Mouse (Mus musculus): Measurements from ENCODE around the gene Olfr62. TPM values are rescaled to one million over a fixed set of nuclear protein-coding genes. Genes with fewer than 3 reads are reported as not detected.

Olfr62 gene
- not detected for polyA plus RNA-seq (2014; fragmentation: Illumina TruSeq; extraction: RNeasy Lipid Tissue Mini Kit (QIAGEN cat#74804); ENCODE audit: low read depth, low replicate concordance)

DNA sequence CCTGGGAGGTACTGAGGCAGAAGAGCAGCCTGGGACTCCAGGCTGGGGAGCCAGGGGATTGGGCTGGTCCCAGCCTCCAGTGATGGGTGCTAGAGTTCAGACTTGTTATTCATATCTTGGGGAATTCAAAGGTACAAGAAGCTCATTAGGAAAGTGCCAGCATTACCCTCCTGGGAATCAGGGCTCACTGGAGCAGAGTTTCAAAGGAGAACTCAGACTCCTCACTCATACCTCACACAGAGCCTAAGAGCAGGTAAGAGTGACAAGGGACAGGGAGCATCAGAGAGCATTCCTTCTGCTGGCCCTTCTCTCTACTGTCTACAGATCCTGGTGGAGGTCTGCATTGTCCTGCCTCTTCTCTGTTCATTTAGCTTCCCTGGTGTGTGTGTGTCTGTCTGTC, at the start of gene Olfr62:
Gene Olfr62, plus strand, starts transcription at position 301 of the 400 bp plus-strand sequence.

DNA sequence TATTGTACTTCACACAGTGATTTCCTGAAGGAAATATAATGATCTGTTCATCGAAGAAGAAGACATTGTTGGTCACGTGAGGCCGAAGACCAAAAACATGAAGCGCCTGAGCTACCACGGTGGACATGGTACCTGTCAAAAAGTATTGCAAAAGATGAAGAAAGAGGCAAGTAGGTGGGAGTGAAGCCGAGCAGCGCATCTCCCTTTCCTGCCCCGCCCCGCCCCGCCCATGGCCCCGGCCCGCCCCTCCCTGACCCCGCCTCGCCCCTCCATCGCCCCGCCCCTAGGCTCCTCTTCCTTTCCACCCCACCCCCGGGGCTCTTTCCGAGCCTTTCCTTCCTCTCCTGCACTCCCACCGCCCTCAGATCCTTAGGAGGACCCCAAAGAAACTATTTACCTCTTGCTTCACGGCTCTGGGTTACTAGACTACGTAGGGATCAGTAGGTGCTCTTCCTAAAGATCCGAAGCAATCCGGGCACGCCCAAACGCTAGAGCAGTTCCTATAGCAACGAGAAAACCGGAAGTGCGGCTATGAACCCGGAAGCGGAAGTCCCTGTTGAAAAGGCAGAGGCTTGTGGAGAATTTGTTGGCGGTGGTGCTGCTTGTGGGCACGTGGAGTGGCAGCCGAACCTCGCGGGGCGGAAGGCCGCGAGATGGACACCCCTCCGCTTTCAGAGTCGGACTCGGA, 38.3 kb upstream of the Olfr62 start, which contains the start of the genes Cfap57 and Ebna1bp2:
Gene Cfap57, minus strand, starts transcription at position 499 of the 688 bp plus-strand sequence.
Gene Ebna1bp2, plus strand, starts transcription at position 521 of the 688 bp plus-strand sequence.

DNA sequence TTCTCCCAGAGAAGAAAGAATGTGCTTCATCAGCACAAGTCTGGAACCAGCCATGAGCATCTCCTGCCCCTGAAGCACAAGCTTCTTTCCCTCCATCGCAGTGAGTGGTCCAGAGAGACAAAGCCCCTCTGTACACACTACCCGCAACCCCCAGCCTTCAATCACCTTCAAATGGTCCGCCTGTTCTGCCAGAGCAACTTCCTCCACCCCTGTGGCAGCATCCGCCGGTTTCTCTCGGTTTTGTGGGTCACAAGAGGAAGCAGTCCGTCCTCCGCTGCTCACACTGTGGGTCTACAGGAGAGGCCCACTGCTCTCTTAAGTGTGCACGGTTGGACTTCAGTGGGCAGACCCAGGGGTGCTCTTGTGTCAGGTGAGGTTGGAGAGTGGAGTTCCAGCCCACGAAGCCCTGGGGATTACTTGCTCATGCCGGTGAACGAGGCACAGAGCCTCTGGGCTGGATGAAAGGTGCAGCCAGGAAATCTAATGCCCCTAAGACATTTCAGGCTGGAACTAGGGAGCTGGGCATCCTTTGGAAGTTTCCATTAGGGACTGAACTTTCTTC, 33.7 kb downstream of the Olfr62 start, which contains the start of gene Olfr1342:
Gene Olfr1342, minus strand, starts transcription at position 345 of the 562 bp plus-strand sequence.

DNA sequence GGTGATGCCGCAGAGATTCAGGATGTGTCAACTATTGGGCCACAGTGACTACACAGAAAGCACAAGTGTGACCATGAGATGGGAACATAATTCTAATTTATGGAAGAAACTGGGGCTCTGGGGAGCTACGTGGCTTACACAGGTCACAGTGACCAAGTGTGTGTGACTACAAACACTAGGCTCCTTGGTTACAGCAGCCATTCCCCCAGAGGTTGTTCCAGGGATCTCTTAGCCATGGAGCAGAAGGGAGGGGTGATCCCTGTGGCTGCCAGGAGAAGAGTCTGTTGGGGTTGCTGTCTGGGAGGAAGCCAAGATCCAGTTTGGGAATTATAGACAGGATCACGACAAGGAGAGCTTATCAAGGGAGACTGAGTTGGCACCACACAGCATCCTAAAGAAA, 44.5 kb downstream of the Olfr62 start, which contains the start of gene Olfr1341:
Gene Olfr1341, plus strand, starts transcription at position 301 of the 400 bp plus-strand sequence.

Other genes starting within 250 kb of the Olfr62 start
- gene Szt2, start 249.7 kb upstream of the Olfr62 start, polyA plus RNA-seq (2014; fragmentation: Illumina TruSeq; extraction: RNeasy Lipid Tissue Mini Kit (QIAGEN cat#74804); ENCODE audit: low read depth, low replicate concordance): 0.89 TPM
- 39.1 TPM for gene Med8, start 249.6 kb upstream of the Olfr62 start, polyA plus RNA-seq (2014; fragmentation: Illumina TruSeq; extraction: RNeasy Lipid Tissue Mini Kit (QIAGEN cat#74804); ENCODE audit: low read depth, low replicate concordance)
- 40.6 TPM for gene Elovl1, start 230.9 kb upstream of the Olfr62 start, polyA plus RNA-seq (2014; fragmentation: Illumina TruSeq; extraction: RNeasy Lipid Tissue Mini Kit (QIAGEN cat#74804); ENCODE audit: low read depth, low replicate concordance)
- not detected for gene Cdc20, start 221.6 kb upstream of the Olfr62 start, polyA plus RNA-seq (2014; fragmentation: Illumina TruSeq; extraction: RNeasy Lipid Tissue Mini Kit (QIAGEN cat#74804); ENCODE audit: low read depth, low replicate concordance)
- gene Mpl, start 201.4 kb upstream of the Olfr62 start, polyA plus RNA-seq (2014; fragmentation: Illumina TruSeq; extraction: RNeasy Lipid Tissue Mini Kit (QIAGEN cat#74804); ENCODE audit: low read depth, low replicate concordance): not detected
- 1.4 TPM for gene Tie1, start 168.9 kb upstream of the Olfr62 start, polyA plus RNA-seq (2014; fragmentation: Illumina TruSeq; extraction: RNeasy Lipid Tissue Mini Kit (QIAGEN cat#74804); ENCODE audit: low read depth, low replicate concordance)
- gene 2610528J11Rik, start 132.0 kb upstream of the Olfr62 start, polyA plus RNA-seq (2014; fragmentation: Illumina TruSeq; extraction: RNeasy Lipid Tissue Mini Kit (QIAGEN cat#74804); ENCODE audit: low read depth, low replicate concordance): 17.4 TPM
- 4.9 TPM for gene Tmem125, start 114.9 kb upstream of the Olfr62 start, polyA plus RNA-seq (2014; fragmentation: Illumina TruSeq; extraction: RNeasy Lipid Tissue Mini Kit (QIAGEN cat#74804); ENCODE audit: low read depth, low replicate concordance)
- not detected for gene Cfap57, start 38.2 kb upstream of the Olfr62 start, polyA plus RNA-seq (2014; fragmentation: Illumina TruSeq; extraction: RNeasy Lipid Tissue Mini Kit (QIAGEN cat#74804); ENCODE audit: low read depth, low replicate concordance)
- 21.4 TPM for gene Ebna1bp2, start 38.2 kb upstream of the Olfr62 start, polyA plus RNA-seq (2014; fragmentation: Illumina TruSeq; extraction: RNeasy Lipid Tissue Mini Kit (QIAGEN cat#74804); ENCODE audit: low read depth, low replicate concordance)
- gene Olfr1342, start 33.8 kb downstream of the Olfr62 start, polyA plus RNA-seq (2014; fragmentation: Illumina TruSeq; extraction: RNeasy Lipid Tissue Mini Kit (QIAGEN cat#74804); ENCODE audit: low read depth, low replicate concordance): not detected
- not detected for gene Olfr1341, start 44.6 kb downstream of the Olfr62 start, polyA plus RNA-seq (2014; fragmentation: Illumina TruSeq; extraction: RNeasy Lipid Tissue Mini Kit (QIAGEN cat#74804); ENCODE audit: low read depth, low replicate concordance)
- not detected for gene Olfr1340, start 61.2 kb downstream of the Olfr62 start, polyA plus RNA-seq (2014; fragmentation: Illumina TruSeq; extraction: RNeasy Lipid Tissue Mini Kit (QIAGEN cat#74804); ENCODE audit: low read depth, low replicate concordance)
- gene Olfr1339, start 73.2 kb downstream of the Olfr62 start, polyA plus RNA-seq (2014; fragmentation: Illumina TruSeq; extraction: RNeasy Lipid Tissue Mini Kit (QIAGEN cat#74804); ENCODE audit: low read depth, low replicate concordance): not detected
- gene Olfr1338, start 99.8 kb downstream of the Olfr62 start, polyA plus RNA-seq (2014; fragmentation: Illumina TruSeq; extraction: RNeasy Lipid Tissue Mini Kit (QIAGEN cat#74804); ENCODE audit: low read depth, low replicate concordance): not detected
- not detected for gene Olfr1337, start 123.6 kb downstream of the Olfr62 start, polyA plus RNA-seq (2014; fragmentation: Illumina TruSeq; extraction: RNeasy Lipid Tissue Mini Kit (QIAGEN cat#74804); ENCODE audit: low read depth, low replicate concordance)
- gene Olfr1335, start 151.0 kb downstream of the Olfr62 start, polyA plus RNA-seq (2014; fragmentation: Illumina TruSeq; extraction: RNeasy Lipid Tissue Mini Kit (QIAGEN cat#74804); ENCODE audit: low read depth, low replicate concordance): not detected
- not detected for gene Olfr1333, start 177.3 kb downstream of the Olfr62 start, polyA plus RNA-seq (2014; fragmentation: Illumina TruSeq; extraction: RNeasy Lipid Tissue Mini Kit (QIAGEN cat#74804); ENCODE audit: low read depth, low replicate concordance)
- gene Olfr1331, start 205.7 kb downstream of the Olfr62 start, polyA plus RNA-seq (2014; fragmentation: Illumina TruSeq; extraction: RNeasy Lipid Tissue Mini Kit (QIAGEN cat#74804); ENCODE audit: low read depth, low replicate concordance): not detected
- not detected for gene Olfr1330, start 229.6 kb downstream of the Olfr62 start, polyA plus RNA-seq (2014; fragmentation: Illumina TruSeq; extraction: RNeasy Lipid Tissue Mini Kit (QIAGEN cat#74804); ENCODE audit: low read depth, low replicate concordance)

Measured in kidney, adult 10 weeks (tissue).